Mouse (Mus musculus) heart, adult 2 months (tissue): Measurements from ENCODE around the gene Lenep. TPM values are rescaled to one million over a fixed set of nuclear protein-coding genes. Genes with fewer than 3 reads are reported as not detected.
"Not testable (repeated sequence)": the region's sequence is repeated elsewhere in the genome, so short reads cannot be mapped to it uniquely, and the experiment has no call there.

Experiments used
- DNase-seq, 2 experiments: peaks; one replicate each; pipeline ENCODE4 v3.0.0; 2021
- H3K27ac ChIP-seq: fragments of 200-600 bp; 2 replicates; pipeline ENCODE4 v1.8.1; 2022
- H3K27me3 ChIP-seq: fragments of 200-500 bp; 2 replicates; pipeline ENCODE4 v1.6.1; 2012; ENCODE audit warnings: mild to moderate bottlenecking, low read length, inconsistent platforms, mixed read lengths; ENCODE audit not compliant: control insufficient read depth, insufficient read depth
- H3K36me3 ChIP-seq: fragments of 200-500 bp; 2 replicates; pipeline ENCODE4 v1.6.1; 2012; ENCODE audit warnings: low read length, inconsistent platforms; ENCODE audit not compliant: control insufficient read depth, insufficient read depth
- H3K4me1 ChIP-seq: fragments of 200-500 bp; 2 replicates; pipeline ENCODE4 v1.6.1; 2011; ENCODE audit warnings: low read length; ENCODE audit not compliant: control insufficient read depth, insufficient read depth
- H3K4me3 ChIP-seq: fragments of 200-600 bp; 2 replicates; pipeline ENCODE4 v1.8.1; 2022
- H3K79me2 ChIP-seq: fragments of 200-500 bp; replicated peaks from 2 replicates; pipeline ENCODE4 v1.6.1; 2012; ENCODE audit warnings: mild to moderate bottlenecking, inconsistent platforms, low read length, moderate library complexity, mixed read lengths; ENCODE audit not compliant: control insufficient read depth, insufficient read depth
- H3K9ac ChIP-seq: fragments of 200-500 bp; 2 replicates; pipeline ENCODE4 v1.6.1; 2012; ENCODE audit warnings: low read depth, mild to moderate bottlenecking, control low read depth, inconsistent platforms, low read length, mixed read lengths
- CTCF ChIP-seq: fragments of 200-600 bp; IDR thresholded peaks from 2 replicates; pipeline ENCODE4 v1.8.1; 2022; ENCODE audit warnings: antibody characterized with exemption, mild to moderate bottlenecking, moderate library complexity
- EP300 ChIP-seq: fragments of 200-500 bp; IDR thresholded peaks from 2 replicates; pipeline ENCODE4 v1.6.1; 2011; ENCODE audit warnings: low read depth, low read length, control low read depth; ENCODE audit not compliant: insufficient read depth
- POLR2A ChIP-seq: fragments of 200-500 bp; IDR thresholded peaks from 2 replicates; pipeline ENCODE4 v1.6.1; 2011; ENCODE audit warnings: mild to moderate bottlenecking, low read depth, low read length, control low read depth; ENCODE audit not compliant: insufficient read depth
- WGBS: fragments of 180-500 bp; shearing (Covaris S2); methylation state at CpG from one replicate; pipeline ENCODE4 v1.1.7; 2018; 5-methylcytosine and 5-hydroxymethylcytosine counted together
- intact Hi-C: fragments of 180-260 bp; cut with DNase I; formaldehyde crosslinking; loops from one replicate; pipeline ENCODE4 v1.15.1; 2025
- polyA plus RNA-seq: library from polyadenylated mRNA; depleted of rRNA; stranded (reverse); fragments of >200 nt; gene quantifications from 2 replicates; pipeline ENCODE4 v1.2.3, GENCODE M21; 2012
- total RNA-seq, 2 experiments: library from RNA; stranded (reverse); gene quantifications; 2 replicates each; pipeline ENCODE4 v1.2.3; 2021

Lenep gene
- total and polyA plus RNA-seq, 3 experiments = 2.1 TPM; not detected in 2

DNA sequence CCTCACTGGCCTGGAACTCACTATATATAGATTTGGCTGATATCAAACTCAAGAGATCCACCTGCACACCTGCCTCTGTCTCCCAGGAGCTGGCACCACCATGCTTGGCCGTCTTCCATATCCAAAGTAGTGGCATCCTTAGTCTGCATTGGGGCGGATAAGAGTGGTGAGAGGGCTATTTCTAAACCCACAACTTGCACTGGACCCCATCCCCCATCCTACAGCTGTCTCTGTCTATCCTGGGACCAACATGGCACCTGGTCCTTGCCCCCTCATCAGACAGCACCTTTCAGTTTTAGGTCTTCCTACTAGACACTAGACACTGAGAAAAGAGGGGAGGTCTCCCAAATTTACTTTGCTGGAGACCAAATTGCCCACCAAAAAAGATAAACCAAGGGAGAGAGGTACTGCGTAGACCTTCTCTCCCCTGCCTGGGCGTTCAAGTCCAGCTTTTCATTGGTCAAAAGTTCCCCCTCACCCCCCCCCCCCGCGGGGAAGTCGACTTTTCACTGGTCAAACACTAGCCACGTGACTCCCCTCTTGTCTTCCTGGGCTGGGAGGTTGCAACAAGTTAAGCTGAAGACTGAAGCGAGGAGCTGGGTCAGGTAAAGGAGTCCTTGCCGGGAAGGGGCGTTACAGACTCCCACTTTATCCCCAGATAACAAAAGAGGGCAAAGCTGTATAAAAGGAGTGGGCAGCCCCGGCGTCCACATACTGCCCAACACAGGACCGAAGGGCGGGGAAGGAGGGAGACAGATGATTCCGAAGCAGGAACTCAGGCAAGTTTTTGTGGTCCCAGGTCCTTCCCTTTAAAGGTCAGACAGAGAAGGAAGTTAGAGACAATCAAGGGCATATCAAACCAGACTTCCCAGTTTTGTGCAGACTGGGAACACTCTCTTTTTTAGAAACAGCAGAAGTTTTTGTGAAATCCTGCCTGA is 33.9 kb upstream of the Lenep start, which contains the start of gene Pbxip1:
Pbxip1 (plus strand) TSS at position 531 of the 938 bp plus-strand sequence.
- peak; percentile 72 to 80 for DNase-seq
- peak within 1 kb of the TSS; percentile 91 for H3K27ac ChIP-seq
- 0 out of 2 replicates have a peak, but pooled peaks cover 1% of the 10 kb centered on the region for H3K79me2 ChIP-seq
- H3K4me3 ChIP-seq = peak within 1 kb of the TSS; percentile 52
- peaks cover under 1% of the 10 kb centered on the region; the same call in 1 of the 2 replicates for H3K36me3 ChIP-seq
- intact Hi-C loops = loop anchor here (2.0 kb wide), 1 partner anchor 18 kb away; the partner anchor contains the start of genes Cks1b and Shc1
- no peak for TF ChIP-seq EP300
- TF ChIP-seq POLR2A = peak; percentile 92
- 6% methylated on average over 16 of the region's 16 CpGs for WGBS
- H3K27me3 ChIP-seq = no peaks in the 10 kb centered on the region
- H3K4me1 ChIP-seq = peaks cover 8% of the 10 kb centered on the region
- H3K9ac ChIP-seq = peak within 1 kb of the TSS; percentile 69

GRCm38 (mm10) chr3:89435041-89435440 is 32.4 kb upstream of the Lenep start:
- DNase-seq = no peak
- H3K36me3 ChIP-seq = peaks cover 3% of the 10 kb centered on the region; the same call in 1 of the 2 replicates
- intact Hi-C loops = no loop called here
- H3K27me3 ChIP-seq = no peaks in the 10 kb centered on the region
- no peak overlapping the region for H3K27ac ChIP-seq
- no peak overlapping the region for H3K9ac ChIP-seq
- peaks cover 3% of the 10 kb centered on the region; the same call in 1 of the 2 replicates for H3K79me2 ChIP-seq
- H3K4me1 ChIP-seq = peaks cover 5% of the 10 kb centered on the region
- TF ChIP-seq EP300 = no peak
- no peak for TF ChIP-seq CTCF
- no peak for TF ChIP-seq POLR2A
- 76% methylated on average over 7 of the region's 7 CpGs for WGBS
- H3K4me3 ChIP-seq = no peak overlapping the region

- H3K27me3 ChIP-seq = no peaks in the 10 kb centered on the region
- H3K79me2 ChIP-seq = peaks cover 3% of the 10 kb centered on the region; the same call in 1 of the 2 replicates
- no peak overlapping the region for H3K27ac ChIP-seq
- no peak overlapping the region for H3K9ac ChIP-seq
- peaks cover 3% of the 10 kb centered on the region; the same call in 1 of the 2 replicates for H3K36me3 ChIP-seq
- DNase-seq = no peak
- no peak overlapping the region for H3K4me3 ChIP-seq
- TF ChIP-seq CTCF (no peak), EP300 (no peak), POLR2A (no peak)
- H3K4me1 ChIP-seq = peaks cover 5% of the 10 kb centered on the region
- intact Hi-C loops = no loop called here
- 73% methylated on average over 11 of the region's 11 CpGs for WGBS
These were observed 31.9 kb upstream of the Lenep start for GRCm38 (mm10) chr3:89434532-89434931.

DNA sequence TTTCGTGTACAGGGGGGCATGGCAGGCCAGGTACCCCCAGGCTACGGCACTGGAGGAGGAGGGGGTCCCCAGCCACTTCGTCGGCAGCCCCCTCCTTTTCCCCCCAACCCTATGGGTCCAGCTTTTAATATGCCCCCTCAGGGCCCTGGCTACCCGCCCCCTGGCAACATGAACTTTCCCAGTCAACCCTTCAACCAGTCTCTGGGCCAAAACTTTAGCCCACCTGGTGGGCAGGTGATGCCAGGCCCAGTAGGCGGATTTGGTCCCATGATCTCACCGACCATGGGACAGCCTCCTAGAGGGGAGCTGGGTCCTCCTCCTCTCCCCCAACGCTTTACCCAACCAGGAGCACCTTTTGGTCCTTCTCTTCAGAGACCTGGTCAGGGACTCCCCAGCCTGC is 30.0 kb upstream of the Lenep start:
- 95% methylated on average over 8 of the region's 8 CpGs for WGBS
- no peak overlapping the region for H3K9ac ChIP-seq
- H3K27ac ChIP-seq = no peak overlapping the region
- H3K4me1 ChIP-seq = peaks cover 5% of the 10 kb centered on the region
- no peak overlapping the region for H3K4me3 ChIP-seq
- H3K27me3 ChIP-seq = no peaks in the 10 kb centered on the region
- TF ChIP-seq POLR2A (no peak), CTCF (no peak), EP300 (no peak)
- peaks cover 3% of the 10 kb centered on the region; the same call in 1 of the 2 replicates for H3K36me3 ChIP-seq
- intact Hi-C loops = no loop called here
- no peak for DNase-seq
- H3K79me2 ChIP-seq = peaks cover 3% of the 10 kb centered on the region; the same call in 1 of the 2 replicates

DNA sequence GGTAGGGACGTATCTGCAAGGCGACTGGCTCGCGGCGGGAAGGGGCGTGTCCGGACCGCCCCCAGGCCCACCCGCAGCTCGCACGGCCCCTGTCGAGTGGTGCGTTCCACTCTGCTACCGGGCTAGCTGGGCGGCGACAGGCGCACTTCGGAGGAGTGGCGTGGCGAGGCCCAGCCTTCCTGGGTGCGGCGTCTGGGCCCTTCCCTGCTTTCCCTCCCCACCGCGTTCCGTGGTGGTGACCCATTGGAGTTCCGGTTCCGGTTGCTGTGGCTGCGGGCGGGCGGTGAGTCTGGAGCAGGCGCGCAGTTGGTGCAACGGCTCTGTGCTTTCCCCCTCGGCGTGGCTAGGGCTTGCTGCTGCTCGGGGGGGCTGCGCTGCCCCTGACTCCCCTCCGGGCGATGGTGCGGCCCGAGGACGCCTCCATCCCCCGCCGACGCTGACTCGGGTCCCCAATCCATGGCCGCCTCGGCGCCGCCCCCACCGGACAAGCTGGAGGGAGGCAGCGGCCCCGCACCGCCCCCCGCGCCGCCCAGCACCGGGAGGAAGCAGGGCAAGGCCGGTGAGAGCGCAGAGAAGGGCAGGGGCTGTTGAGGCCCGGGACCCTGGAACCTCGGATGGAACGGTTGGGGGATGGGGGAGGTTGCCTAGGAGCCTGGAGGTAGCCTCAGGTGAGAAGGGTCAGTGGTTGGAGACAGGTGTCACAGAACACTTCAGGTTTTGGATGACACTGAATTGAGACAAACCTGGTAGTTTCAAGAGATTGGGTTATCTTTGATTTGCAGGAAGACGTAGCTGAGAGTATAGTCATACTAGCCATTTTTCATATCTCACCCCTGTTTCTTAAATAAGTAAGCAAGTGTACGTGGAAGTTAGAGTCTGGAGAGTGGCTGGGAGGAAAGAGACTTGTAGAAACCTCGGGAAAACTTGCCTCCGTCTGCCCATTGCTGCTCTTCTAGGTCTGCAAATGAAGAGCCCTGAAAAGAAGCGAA is 27.9 kb upstream of the Lenep start, which contains the start of gene Pygo2:
Pygo2 (plus strand) TSS at position 44 of the 989 bp plus-strand sequence.
- intact Hi-C loops = loop anchor here (1.0 to 2.0 kb wide), 2 partner anchors 28 to 35 kb away; no protein-coding TSS in a partner anchor
- peak within 1 kb of the TSS; percentile 96 for H3K9ac ChIP-seq
- no peaks in the 10 kb centered on the region for H3K27me3 ChIP-seq
- peaks cover 3% of the 10 kb centered on the region; the same call in 1 of the 2 replicates for H3K36me3 ChIP-seq
- no peak; the same call in 1 of the 2 replicates for TF ChIP-seq CTCF
- TF ChIP-seq EP300 = peak; percentile 75; the same call in 1 of the 2 replicates
- peak; percentile 84 for TF ChIP-seq POLR2A
- peak; percentile 95 to 98 for DNase-seq
- H3K79me2 ChIP-seq = peaks cover 2% of the 10 kb centered on the region; the same call in 1 of the 2 replicates
- H3K27ac ChIP-seq = peak within 1 kb of the TSS; percentile 85
- no peaks in the 10 kb centered on the region for H3K4me1 ChIP-seq
- peak within 1 kb of the TSS; percentile 95 for H3K4me3 ChIP-seq
- WGBS = 2% methylated on average over 68 of the region's 68 CpGs

DNA sequence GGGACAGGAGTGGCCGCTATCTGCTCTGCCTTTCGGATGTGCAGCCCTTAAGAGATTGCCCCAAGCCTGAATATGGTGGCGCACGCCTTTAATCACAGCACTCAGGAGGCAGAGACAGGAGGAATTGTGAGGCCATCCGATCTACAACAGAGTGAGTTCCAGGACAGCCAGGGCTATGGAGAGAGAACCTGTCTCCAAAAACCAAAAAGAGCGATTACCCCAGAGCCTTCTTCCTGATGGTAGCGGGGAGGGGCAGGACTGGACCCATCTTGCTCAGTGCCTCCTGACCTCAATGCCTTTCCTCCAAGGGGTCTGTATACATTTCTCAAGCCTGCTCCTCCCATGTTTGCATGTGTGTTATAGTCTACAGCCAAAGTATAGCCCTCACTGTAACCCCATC is 26.4 kb upstream of the Lenep start:
- H3K27ac ChIP-seq, H3K9ac ChIP-seq, H3K4me1 ChIP-seq, H3K4me3 ChIP-seq, H3K79me2 ChIP-seq, DNase-seq, intact Hi-C loops, H3K27me3 ChIP-seq, H3K36me3 ChIP-seq: not testable (repeated sequence)
- WGBS = 90% methylated on average over 7 of the region's 7 CpGs
